Mouse (Mus musculus) layer of hippocampus, postnatal 14 days (tissue): ENCODE results near the gene Ccser1. TPM values are rescaled to one million over a fixed set of nuclear protein-coding genes. Genes with fewer than 3 reads are reported as not detected.
"Not testable (repeated sequence)": the region's sequence is repeated elsewhere in the genome, so short reads cannot be mapped to it uniquely, and the experiment has no call there.

Experiments used
- DNase-seq, 2 experiments: peaks; one replicate each; pipeline ENCODE4 v3.0.0; 2021 to 2022; ENCODE audit warnings: low spot score in 2 of 2, mixed read lengths in 1 of 2
- total RNA-seq, 2 experiments: library from RNA; stranded (reverse); gene quantifications; 2 replicates each; pipeline ENCODE4 v1.2.3; 2021

The Ccser1 gene
- total RNA-seq, 2 experiments from 2014 or later: 37.7 to 39.8 TPM

GRCm38 (mm10) chr6:61217717-61218116 lies 37.6 kb downstream of the Ccser1 start:
- no peak for DNase-seq

- DNase-seq: no peak
Measured at GRCm38 (mm10) chr6:61223563-61223962, 43.4 kb downstream of the Ccser1 start.

DNA sequence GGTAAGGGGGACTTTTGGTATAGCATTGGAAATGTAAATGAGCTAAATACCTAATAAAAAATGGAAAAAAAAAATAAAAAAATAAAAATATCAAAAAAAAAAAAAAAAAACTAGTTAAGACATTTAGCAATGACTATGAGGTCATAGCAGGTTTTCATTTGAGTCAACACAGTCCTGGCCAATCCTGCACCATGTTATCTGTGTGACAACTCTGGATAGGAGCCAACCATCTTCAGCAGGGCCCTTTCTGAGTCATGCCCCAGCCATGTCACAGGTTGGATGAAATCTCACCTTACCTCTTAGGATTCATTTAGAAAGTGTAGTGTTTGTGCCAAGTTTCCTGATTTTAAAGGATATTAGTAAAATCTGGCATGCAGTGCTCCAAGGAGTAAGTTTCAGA lies 45.2 kb downstream of the Ccser1 start:
- DNase-seq: no peak

- no peak for DNase-seq
Measured at GRCm38 (mm10) chr6:61230058-61230718, 50.1 kb downstream of the Ccser1 start.

- DNase-seq: no peak
Measured at GRCm38 (mm10) chr6:61233060-61233459, 52.9 kb downstream of the Ccser1 start.

DNA sequence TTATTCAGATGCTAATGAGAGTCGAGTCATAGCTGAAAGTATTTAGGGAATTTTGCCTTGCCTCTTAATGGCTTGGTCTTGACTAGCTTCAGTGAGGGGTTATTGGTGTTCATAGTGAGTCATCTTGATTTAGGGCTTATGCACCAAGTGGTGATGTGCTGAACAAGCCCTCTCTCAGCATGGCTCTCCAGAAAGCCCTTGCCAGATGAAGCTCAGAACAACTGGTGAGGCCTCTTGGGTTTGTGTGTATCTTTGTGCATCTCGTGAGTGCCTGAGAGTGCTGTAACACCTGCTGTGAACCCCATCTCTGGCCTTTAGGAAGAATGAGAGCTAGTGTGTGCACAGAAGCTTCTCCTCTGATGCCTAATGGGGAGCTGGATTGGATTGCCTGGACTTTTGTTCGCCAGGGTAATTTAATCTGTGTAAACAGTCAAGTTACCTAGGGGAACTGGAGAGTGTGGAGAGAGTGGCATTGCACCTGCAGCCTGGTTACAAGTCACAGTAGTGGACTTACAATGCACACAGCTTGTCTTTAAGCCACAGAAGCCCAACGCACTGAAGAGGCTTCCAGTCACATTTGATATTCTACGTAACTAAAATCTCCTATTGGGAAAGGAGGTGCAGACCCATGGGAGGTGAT lies 53.5 kb downstream of the Ccser1 start:
- no peak for DNase-seq

GRCm38 (mm10) chr6:61240618-61241017 lies 60.5 kb downstream of the Ccser1 start:
- no peak for DNase-seq

DNA sequence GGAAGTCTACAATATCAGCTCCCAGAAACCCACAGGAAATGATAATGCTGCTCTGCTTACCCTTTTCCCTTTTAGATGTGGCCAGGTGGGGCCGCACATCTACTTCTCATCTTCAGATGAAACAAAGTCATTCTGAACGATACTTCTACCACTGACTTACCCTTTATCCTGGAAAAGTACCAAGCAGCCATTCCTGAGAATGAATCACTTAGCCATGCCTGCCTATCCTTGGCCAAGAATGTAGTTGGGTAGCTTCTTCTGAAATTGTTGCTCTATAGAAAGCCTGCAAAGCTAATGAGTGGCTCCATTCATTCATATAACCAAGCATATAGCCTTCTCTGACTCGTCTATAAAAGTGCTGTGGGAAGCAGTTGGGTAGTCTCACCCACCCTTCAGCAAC lies 62.4 kb downstream of the Ccser1 start:
- DNase-seq: no peak

DNA sequence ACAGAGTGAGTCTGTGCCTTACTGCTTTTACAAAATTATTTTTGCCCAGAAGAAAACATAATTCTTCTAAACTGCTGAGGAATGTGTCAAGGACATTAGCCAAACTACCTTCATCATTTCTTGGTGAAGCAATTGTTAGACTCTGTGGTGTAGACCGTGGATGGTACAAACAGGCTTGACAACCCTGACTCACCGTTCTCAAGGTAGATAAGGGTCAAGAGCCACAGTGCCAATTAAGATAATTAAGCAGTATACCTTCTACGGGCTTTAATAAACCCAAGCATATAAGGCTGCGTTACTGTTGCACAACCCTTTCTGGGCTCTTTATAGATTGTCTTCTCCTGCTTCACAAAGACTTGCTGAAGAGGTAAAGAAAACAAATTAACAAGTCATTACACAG lies 66.4 kb downstream of the Ccser1 start:
- DNase-seq: no peak

GRCm38 (mm10) chr6:61247842-61248472 lies 67.8 kb downstream of the Ccser1 start:
- no peak for DNase-seq

DNA sequence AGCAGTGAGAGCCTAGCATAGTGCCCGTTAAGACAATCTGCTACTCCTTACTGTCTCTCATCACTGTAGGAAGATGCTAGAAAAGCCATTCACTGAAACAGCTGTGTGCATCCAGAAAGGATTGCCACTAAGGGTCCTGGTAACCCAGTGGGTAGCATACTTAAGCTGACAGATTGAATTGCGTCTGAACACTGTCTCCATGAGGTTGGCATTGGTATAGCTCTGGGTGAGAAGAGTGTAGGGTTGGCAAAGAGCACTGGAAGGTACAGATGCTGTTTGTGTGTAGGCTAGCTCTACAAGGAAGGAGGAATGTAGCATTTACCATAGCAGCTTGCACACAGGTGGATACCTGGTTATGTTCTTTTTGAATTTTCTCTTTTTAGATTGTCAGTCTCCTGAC lies 68.6 kb downstream of the Ccser1 start:
- DNase-seq: no peak

DNA sequence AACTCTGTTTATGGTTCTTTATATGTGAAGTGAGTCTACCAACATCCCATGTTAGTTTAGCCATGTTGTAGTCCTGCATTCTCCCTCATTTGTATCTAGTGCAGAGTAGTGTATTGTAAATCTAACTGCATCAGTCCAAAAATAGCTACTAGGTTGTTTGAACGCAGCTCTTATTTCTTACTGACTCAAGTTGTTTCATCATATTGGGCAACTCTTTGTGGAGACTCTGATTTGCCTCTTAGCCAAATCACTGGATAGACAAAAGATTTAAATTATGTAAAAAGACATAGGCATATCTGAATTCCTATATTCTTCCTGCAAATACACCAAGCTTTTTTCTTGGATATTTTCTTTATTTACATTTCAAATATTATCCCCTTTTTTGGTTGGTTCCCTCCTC lies 71.1 kb downstream of the Ccser1 start:
- no peak for DNase-seq

GRCm38 (mm10) chr6:61252912-61253311 lies 72.8 kb downstream of the Ccser1 start:
- DNase-seq: no peak

DNA sequence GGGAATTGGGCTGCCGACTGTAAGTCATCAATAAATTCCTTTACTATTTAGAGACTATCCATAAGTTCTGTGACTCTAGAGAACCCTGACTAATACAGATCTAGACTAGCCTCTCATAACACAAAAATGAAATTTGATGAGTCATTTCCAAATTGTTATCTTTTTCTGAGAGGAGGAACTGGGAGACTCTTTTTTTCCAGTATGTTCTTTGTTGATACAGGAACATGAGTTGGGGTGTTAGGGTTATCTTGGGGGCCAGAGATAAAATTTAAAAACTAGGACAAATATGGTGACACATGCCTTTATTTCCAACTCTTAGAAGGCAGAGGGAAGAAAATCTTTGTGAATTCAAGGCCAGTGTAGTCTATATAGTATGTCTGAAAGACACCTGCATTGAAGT lies 75.8 kb downstream of the Ccser1 start:
- not testable (repeated sequence) for DNase-seq

- no peak for DNase-seq
Measured at GRCm38 (mm10) chr6:61258847-61259634, 78.9 kb downstream of the Ccser1 start.

DNA sequence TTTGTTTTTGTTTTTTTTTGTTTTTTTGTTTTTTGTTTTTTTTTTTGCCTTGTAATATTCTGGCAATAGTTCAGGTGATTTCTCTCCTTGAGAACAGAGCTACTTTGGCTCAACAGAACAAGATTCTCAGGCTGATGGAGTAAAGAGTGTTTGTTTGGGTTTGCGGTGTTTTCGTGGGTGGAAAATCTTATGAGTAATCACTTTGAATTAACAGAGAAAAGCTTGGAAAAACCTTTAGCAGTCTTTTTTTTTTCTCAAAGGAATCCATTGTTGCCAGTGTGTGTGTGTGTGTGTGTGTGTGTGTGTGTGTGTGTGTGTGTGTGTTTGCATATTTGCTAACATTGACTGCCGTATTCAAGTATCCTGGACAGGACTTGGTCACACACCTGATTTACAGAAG lies 81.3 kb downstream of the Ccser1 start:
- DNase-seq: no peak

- no peak for DNase-seq
Measured at GRCm38 (mm10) chr6:61262448-61262847, 82.3 kb downstream of the Ccser1 start.

GRCm38 (mm10) chr6:61263291-61263690 lies 83.2 kb downstream of the Ccser1 start:
- DNase-seq: no peak

GRCm38 (mm10) chr6:61271033-61271432 lies 90.9 kb downstream of the Ccser1 start:
- DNase-seq: no peak

DNA sequence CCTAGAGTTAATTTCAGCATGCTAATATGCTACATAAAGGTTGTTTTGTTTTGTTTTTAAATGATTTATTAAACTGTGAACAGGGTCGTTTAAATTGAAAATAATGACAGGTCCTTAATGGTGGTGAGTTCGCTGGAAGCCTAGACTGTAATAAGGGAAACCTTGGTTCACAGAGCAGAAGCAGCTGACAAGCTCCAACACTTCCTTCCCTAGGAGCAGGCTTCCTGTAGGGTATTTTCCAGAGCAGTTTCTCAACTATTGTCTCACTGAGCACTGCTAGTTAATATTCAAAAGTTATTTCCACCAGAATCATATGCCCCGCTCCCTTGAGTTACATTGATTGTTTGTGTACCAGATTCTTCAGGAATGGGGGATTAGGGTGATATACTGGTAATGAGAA lies 93.3 kb downstream of the Ccser1 start:
- DNase-seq: no peak

DNA sequence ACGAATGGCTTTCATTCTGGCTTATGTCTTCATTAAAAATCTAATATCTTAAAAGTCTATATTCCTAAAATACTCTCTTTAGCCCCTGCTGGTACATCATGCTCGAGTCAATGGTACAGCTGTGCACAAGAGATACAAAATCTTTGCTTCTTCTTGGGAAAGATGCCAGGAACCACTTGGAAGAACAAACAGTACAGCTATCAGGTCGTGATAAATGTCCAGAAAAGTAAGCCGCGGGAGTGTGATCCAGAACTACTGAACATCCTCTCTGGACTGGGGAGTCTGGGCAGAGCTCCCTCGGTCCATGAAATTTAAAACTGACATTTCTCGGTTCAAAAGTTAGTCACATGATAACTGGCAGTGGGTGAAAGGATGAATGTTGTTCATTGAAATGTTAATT lies 99.4 kb downstream of the Ccser1 start:
- peak in 1 of 2 experiments; percentile 22 for DNase-seq

DNA sequence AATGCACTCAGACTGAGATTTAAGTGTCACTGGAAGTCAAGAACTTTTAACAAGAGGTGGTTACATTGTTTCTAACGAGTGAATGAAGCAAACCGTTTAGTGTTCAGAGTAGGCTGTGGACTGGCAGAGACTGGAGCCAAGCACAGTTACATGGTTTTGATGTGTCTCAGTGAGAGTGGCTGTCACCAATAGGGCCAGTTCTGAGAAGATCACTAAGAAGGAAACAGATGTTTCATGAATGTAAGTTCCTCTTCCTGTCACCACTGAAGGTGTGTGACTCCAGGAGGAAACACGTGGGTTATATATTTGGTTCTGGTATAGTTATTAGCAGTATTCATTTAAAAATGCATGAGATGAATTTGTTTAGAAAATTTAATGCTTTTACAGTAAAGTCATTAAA lies 112.8 kb downstream of the Ccser1 start:
- no peak for DNase-seq
